Mouse (Mus musculus): Measurements from ENCODE around the gene Ubtd1. TPM values are rescaled to one million over a fixed set of nuclear protein-coding genes. Genes with fewer than 3 reads are reported as not detected.

The Ubtd1 gene
- 10.4 and 10.8 TPM in 2 replicates for polyA plus RNA-seq (2014; fragmentation: Nextera tagmentation; extraction: Ambion mirVana)

DNA sequence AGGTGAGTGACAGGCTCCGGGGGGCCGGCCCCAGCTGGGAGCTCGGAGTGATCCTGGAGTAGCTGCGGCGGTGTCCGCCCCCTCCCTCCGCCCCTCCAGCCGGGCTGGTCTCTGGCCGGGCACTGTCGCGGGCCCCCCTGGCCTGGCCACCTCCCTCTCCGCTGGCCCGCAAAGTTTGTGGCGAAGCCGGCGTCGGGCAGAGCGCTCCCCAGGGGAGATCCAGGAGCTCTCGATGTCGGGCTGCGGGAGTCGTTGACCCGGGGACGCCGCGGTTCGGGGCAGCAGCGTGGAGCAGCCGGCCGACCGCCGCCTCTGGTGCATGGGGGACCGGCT, at the start of gene Ubtd1:
Gene Ubtd1, plus strand, starts transcription at position 169 of the 333 bp plus-strand sequence.
- H3K9me3 ChIP-seq (ENCODE audit: control insufficient read depth, low read depth, low read length), result no peaks in the 10 kb centered on the region
- peak within 1 kb of the TSS; percentile 67 for H3K4me2 ChIP-seq (replicated peaks; ENCODE audit: low read depth, low read length)
- H3K4me3 ChIP-seq (ENCODE audit: low read depth, low read length), result peak within 1 kb of the TSS; percentile 83
- no peak for ATAC-seq (ENCODE audit: insufficient number of reproducible peaks, insufficient read depth, low FRiP score, low read depth)
- WGBS, result under 1% methylated on average over 33 of the region's 33 CpGs
- H3K27ac ChIP-seq (ENCODE audit: low read length), result peak within 1 kb of the TSS; percentile 83
- no peaks in the 10 kb centered on the region for H3K36me3 ChIP-seq (ENCODE audit: control insufficient read depth, insufficient read depth, low read length)
- H3K4me1 ChIP-seq (ENCODE audit: control insufficient read depth, insufficient read depth, low read length), result peaks cover 5% of the 10 kb centered on the region; the same call in 1 of the 2 replicates
- H3K27me3 ChIP-seq (ENCODE audit: control insufficient read depth, insufficient read depth, low read length), result no peaks in the 10 kb centered on the region
- peak within 1 kb of the TSS; percentile 83 for H3K9ac ChIP-seq (replicated peaks; ENCODE audit: low read depth, low read length)

DNA sequence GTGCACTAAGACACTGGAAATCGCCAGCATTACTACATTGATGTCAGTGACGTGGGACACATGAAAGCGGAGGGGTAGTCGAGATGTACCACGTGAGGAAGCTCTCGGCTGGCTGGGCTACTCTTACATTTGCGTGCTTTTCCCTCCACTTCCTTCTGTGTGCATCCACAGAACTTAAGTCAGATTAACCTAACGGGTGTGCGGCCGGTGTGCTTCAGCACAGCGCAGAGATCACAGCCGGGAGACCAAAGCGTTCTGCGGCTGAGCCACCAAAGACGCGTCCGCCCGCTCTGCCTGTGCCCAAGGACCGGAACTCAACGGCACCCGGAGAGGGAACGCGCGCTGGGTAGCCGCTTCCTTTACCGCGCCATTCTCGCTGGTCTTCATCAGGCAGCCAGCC, 48.9 kb upstream of the Ubtd1 start:
- ATAC-seq (ENCODE audit: insufficient number of reproducible peaks, insufficient read depth, low FRiP score, low read depth), result no peak
- peak overlapping the region; percentile 63; the same call in 1 of the 2 replicates for H3K27ac ChIP-seq (ENCODE audit: low read length)
- H3K9ac ChIP-seq (replicated peaks; ENCODE audit: low read depth, low read length), result peak overlapping the region; percentile 64
- H3K36me3 ChIP-seq (ENCODE audit: control insufficient read depth, insufficient read depth, low read length), result peaks cover 14% of the 10 kb centered on the region
- no peaks in the 10 kb centered on the region for H3K9me3 ChIP-seq (ENCODE audit: control insufficient read depth, low read depth, low read length)
- WGBS, result under 1% methylated on average over 28 of the region's 28 CpGs
- peak overlapping the region; percentile 96 for H3K4me3 ChIP-seq (ENCODE audit: low read depth, low read length)
- no peaks in the 10 kb centered on the region for H3K27me3 ChIP-seq (ENCODE audit: control insufficient read depth, insufficient read depth, low read length)
- H3K4me2 ChIP-seq (replicated peaks; ENCODE audit: low read depth, low read length), result peak overlapping the region; percentile 92
- H3K4me1 ChIP-seq (ENCODE audit: control insufficient read depth, insufficient read depth, low read length), result peaks cover 15% of the 10 kb centered on the region

DNA sequence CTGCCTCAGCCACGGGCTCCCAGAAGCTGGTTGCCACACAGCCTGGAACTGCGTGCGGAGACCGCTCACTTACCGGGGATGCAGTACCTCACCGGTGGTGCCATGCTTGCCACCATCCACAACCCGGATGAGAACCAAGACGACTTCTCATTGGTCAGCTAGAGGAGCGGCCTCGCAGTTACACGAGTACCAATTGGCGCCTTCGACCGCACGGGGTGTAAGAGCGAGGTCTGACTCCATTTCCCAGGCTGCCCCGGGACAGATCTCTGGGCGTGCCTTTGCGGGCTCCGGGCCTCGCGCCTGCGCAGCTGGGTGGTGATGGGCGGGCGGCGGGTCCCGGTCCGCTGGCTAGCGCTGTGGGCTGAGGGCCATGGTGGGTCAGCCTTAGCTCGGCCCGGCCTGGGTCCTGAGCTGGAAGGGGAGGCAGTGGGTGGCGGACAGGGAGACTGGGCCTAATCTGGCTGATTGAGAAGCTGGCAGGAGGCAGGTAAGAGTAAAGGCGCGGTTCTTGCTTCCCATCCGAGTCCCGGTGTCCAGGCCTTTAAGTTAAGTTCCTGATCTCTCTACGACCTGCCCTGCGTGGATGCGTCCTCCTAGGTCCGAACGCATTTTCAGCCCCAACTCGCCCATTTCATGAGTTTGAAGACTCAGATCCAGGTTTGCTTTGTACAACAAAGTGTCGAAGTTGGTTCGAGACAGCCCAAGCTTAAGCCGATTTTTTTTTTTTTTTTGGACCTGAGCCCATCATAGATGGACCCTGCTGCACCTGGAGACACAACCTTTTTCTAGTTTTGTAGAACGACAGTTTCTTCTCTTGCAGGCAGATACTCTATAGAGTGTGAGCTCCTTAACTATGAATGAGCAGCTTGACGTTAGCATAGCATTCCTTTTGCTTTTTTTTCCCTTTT, 48.1 kb upstream of the Ubtd1 start, which contains the start of the genes Exosc1 and Zdhhc16:
Gene Exosc1, minus strand, starts transcription at position 245 of the 908 bp plus-strand sequence.
Gene Zdhhc16, plus strand, starts transcription at position 302 of the 908 bp plus-strand sequence.
- peak within 1 kb of the TSS; percentile 69 for H3K9ac ChIP-seq (replicated peaks; ENCODE audit: low read depth, low read length)
- WGBS, result under 1% methylated on average over 47 of the region's 47 CpGs
- peak within 1 kb of the TSS; percentile 63; the same call in 1 of the 2 replicates for H3K27ac ChIP-seq (ENCODE audit: low read length)

DNA sequence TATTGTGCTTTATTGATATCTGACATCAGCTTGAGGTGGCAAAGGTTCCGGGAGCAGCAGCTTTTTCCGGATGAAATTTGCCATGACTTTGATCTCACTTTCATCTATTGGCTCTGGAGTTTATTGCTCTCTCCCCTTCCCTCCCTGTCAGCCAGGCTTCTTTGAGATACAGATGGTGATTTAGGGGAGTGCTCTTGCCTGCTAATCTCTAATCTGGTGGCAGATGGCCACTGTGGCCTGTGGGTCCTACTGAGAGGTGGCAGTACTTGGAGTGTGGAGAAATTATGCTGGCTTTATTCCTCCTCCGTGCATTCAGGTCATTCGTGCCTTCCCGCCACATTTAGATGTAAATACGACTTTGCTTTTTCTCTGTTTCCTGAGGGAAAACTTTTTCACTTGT, 47.4 kb upstream of the Ubtd1 start:
- H3K9ac ChIP-seq (replicated peaks; ENCODE audit: low read depth, low read length), result peak overlapping the region; percentile 69
- peaks cover 15% of the 10 kb centered on the region for H3K4me1 ChIP-seq (ENCODE audit: control insufficient read depth, insufficient read depth, low read length)
- H3K36me3 ChIP-seq (ENCODE audit: control insufficient read depth, insufficient read depth, low read length), result peaks cover 25% of the 10 kb centered on the region
- peak overlapping the region; percentile 91 for H3K4me2 ChIP-seq (replicated peaks; ENCODE audit: low read depth, low read length)
- 33% methylated on average over 6 of the region's 6 CpGs for WGBS
- H3K27ac ChIP-seq (ENCODE audit: low read length), result no peak overlapping the region
- no peaks in the 10 kb centered on the region for H3K27me3 ChIP-seq (ENCODE audit: control insufficient read depth, insufficient read depth, low read length)
- no peaks in the 10 kb centered on the region for H3K9me3 ChIP-seq (ENCODE audit: control insufficient read depth, low read depth, low read length)
- ATAC-seq (ENCODE audit: insufficient number of reproducible peaks, insufficient read depth, low FRiP score, low read depth), result no peak
- H3K4me3 ChIP-seq (ENCODE audit: low read depth, low read length), result peak overlapping the region; percentile 96

More for the DNA sequence above, 48.1 kb upstream of the Ubtd1 start, which contains the start of the genes Exosc1 and Zdhhc16:
- Histone ChIP-seq H3K27me3 (ENCODE audit: control insufficient read depth, insufficient read depth, low read length) (no peaks in the 10 kb centered on the region), H3K4me3 (ENCODE audit: low read depth, low read length) (peak within 1 kb of the TSS; percentile 96), H3K4me2 (replicated peaks; ENCODE audit: low read depth, low read length) (peak within 1 kb of the TSS; percentile 92), H3K4me1 (ENCODE audit: control insufficient read depth, insufficient read depth, low read length) (peaks cover 15% of the 10 kb centered on the region), H3K36me3 (ENCODE audit: control insufficient read depth, insufficient read depth, low read length) (peaks cover 21% of the 10 kb centered on the region), H3K9me3 (ENCODE audit: control insufficient read depth, low read depth, low read length) (no peaks in the 10 kb centered on the region)
- peak; percentile 100 for ATAC-seq (ENCODE audit: insufficient number of reproducible peaks, insufficient read depth, low FRiP score, low read depth)

DNA sequence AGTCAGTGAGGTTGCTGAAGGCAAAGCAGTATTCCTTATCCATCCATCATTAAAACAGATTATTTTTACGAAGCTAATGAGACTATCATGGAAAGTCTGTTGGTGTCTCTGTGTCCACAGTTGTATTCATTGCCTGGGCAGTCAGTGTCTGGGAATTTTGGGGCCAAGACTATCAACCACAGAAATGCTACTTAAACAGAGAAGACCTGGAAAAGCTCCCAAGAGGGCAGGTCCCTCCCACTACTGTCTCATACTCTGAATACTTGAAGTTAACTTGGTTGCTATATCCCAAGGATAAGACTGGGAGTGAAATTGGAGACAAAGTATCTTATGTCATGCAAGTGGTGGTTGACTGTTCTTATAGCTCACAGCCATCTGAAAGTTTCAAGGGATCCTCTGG, 45.6 kb upstream of the Ubtd1 start:
- peaks cover 15% of the 10 kb centered on the region for H3K4me1 ChIP-seq (ENCODE audit: control insufficient read depth, insufficient read depth, low read length)
- no peak overlapping the region for H3K4me2 ChIP-seq (replicated peaks; ENCODE audit: low read depth, low read length)
- 81% methylated on average over 1 of the region's 1 CpGs for WGBS
- no peak for ATAC-seq (ENCODE audit: insufficient number of reproducible peaks, insufficient read depth, low FRiP score, low read depth)
- no peak overlapping the region for H3K9ac ChIP-seq (replicated peaks; ENCODE audit: low read depth, low read length)
- H3K36me3 ChIP-seq (ENCODE audit: control insufficient read depth, insufficient read depth, low read length), result peaks cover 24% of the 10 kb centered on the region
- no peak overlapping the region for H3K4me3 ChIP-seq (ENCODE audit: low read depth, low read length)
- H3K9me3 ChIP-seq (ENCODE audit: control insufficient read depth, low read depth, low read length), result no peaks in the 10 kb centered on the region
- no peak overlapping the region for H3K27ac ChIP-seq (ENCODE audit: low read length)
- no peaks in the 10 kb centered on the region for H3K27me3 ChIP-seq (ENCODE audit: control insufficient read depth, insufficient read depth, low read length)

DNA sequence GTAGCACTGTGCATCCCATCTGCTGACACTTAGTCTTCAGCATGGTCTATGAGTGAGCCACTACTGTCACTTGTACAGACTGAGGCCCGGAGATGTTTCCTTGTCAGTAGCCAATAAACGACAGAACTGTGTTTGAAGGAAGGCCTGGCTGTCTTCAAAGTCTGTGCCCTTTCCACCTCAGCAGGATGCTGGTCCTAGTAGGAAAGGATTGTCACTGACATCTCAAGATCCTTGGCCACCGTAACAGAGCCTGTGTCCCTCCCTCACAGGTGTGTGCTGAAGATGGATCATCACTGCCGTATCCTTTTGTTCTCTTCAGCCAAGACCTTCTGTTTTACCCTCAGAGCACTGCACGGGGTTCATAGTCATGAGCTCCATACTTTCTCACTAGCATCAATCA, 43.0 kb upstream of the Ubtd1 start:
- 86% methylated on average over 5 of the region's 5 CpGs for WGBS
- H3K4me3 ChIP-seq (ENCODE audit: low read depth, low read length), result no peak overlapping the region
- H3K9ac ChIP-seq (replicated peaks; ENCODE audit: low read depth, low read length), result no peak overlapping the region
- H3K4me2 ChIP-seq (replicated peaks; ENCODE audit: low read depth, low read length), result no peak overlapping the region
- H3K36me3 ChIP-seq (ENCODE audit: control insufficient read depth, insufficient read depth, low read length), result peaks cover 47% of the 10 kb centered on the region
- no peaks in the 10 kb centered on the region for H3K9me3 ChIP-seq (ENCODE audit: control insufficient read depth, low read depth, low read length)
- ATAC-seq (ENCODE audit: insufficient number of reproducible peaks, insufficient read depth, low FRiP score, low read depth), result no peak
- H3K27ac ChIP-seq (ENCODE audit: low read length), result no peak overlapping the region
- H3K27me3 ChIP-seq (ENCODE audit: control insufficient read depth, insufficient read depth, low read length), result no peaks in the 10 kb centered on the region
- peaks cover 7% of the 10 kb centered on the region for H3K4me1 ChIP-seq (ENCODE audit: control insufficient read depth, insufficient read depth, low read length)

DNA sequence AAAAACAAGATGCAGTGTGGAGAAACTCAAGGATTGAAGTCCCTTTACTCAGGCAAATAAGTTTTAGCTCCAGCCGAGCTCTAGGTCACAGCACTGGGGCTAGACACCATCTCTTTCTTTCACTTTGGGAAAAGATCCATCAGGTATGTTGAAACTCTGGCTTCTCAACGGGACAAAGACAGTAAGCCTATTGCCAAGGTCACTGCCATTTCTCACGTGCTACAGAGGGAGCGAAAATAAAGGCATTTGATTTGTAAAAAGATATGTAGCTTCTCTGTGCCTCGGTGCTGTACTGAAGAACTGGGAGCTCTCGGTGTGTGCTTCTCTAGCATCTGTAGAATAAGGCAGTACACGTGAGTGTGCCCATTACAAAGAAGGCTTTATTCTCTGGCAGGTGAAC, 37.7 kb upstream of the Ubtd1 start:
- H3K9ac ChIP-seq (replicated peaks; ENCODE audit: low read depth, low read length), result no peak overlapping the region

DNA sequence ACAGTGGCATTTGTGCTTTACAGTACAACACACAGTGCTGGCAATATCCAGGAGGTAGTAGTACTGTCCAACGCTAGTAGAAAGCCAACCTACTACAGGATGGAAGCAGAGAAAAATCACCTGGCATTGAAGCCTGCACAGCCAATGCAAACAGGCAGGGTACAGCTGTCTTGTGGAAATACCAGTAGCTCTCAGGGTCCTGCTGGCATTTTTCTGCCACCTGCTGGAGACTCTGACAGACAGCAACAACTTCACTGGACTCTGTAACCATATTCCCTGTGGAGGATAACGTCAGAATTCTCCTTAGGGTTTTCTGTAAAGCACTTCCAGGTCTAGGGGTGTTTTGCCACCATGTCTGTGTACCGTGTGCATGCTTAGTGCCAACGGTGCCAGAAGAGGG, 29.3 kb upstream of the Ubtd1 start:
- peaks cover 79% of the 10 kb centered on the region for H3K36me3 ChIP-seq (ENCODE audit: control insufficient read depth, insufficient read depth, low read length)
- WGBS, result 72% methylated on average over 4 of the region's 4 CpGs
- no peak overlapping the region for H3K9ac ChIP-seq (replicated peaks; ENCODE audit: low read depth, low read length)
- H3K4me3 ChIP-seq (ENCODE audit: low read depth, low read length), result no peak overlapping the region
- H3K27me3 ChIP-seq (ENCODE audit: control insufficient read depth, insufficient read depth, low read length), result no peaks in the 10 kb centered on the region
- H3K27ac ChIP-seq (ENCODE audit: low read length), result no peak overlapping the region
- H3K4me2 ChIP-seq (replicated peaks; ENCODE audit: low read depth, low read length), result no peak overlapping the region
- H3K9me3 ChIP-seq (ENCODE audit: control insufficient read depth, low read depth, low read length), result no peaks in the 10 kb centered on the region
- H3K4me1 ChIP-seq (ENCODE audit: control insufficient read depth, insufficient read depth, low read length), result no peaks in the 10 kb centered on the region
- no peak for ATAC-seq (ENCODE audit: insufficient number of reproducible peaks, insufficient read depth, low FRiP score, low read depth)

More for the DNA sequence above, 37.7 kb upstream of the Ubtd1 start:
- H3K9me3 ChIP-seq (ENCODE audit: control insufficient read depth, low read depth, low read length), result no peaks in the 10 kb centered on the region
- no peak for ATAC-seq (ENCODE audit: insufficient number of reproducible peaks, insufficient read depth, low FRiP score, low read depth)
- no peaks in the 10 kb centered on the region for H3K27me3 ChIP-seq (ENCODE audit: control insufficient read depth, insufficient read depth, low read length)
- no peak overlapping the region for H3K27ac ChIP-seq (ENCODE audit: low read length)
- H3K4me1 ChIP-seq (ENCODE audit: control insufficient read depth, insufficient read depth, low read length), result no peaks in the 10 kb centered on the region
- peaks cover 69% of the 10 kb centered on the region for H3K36me3 ChIP-seq (ENCODE audit: control insufficient read depth, insufficient read depth, low read length)
- 86% methylated on average over 7 of the region's 7 CpGs for WGBS
- no peak overlapping the region for H3K4me2 ChIP-seq (replicated peaks; ENCODE audit: low read depth, low read length)
- H3K4me3 ChIP-seq (ENCODE audit: low read depth, low read length), result no peak overlapping the region

All from stomach, embryonic 14.5 days (tissue).